Mouse (Mus musculus) ES-CJ7 (cell line): ENCODE measurements around the gene Phc2.
A peak's percentile ranks its signal among the peaks of the same experiment; 100 is the strongest.
"Not testable (repeated sequence)": the region's sequence is repeated elsewhere in the genome, so short reads cannot be mapped to it uniquely, and the experiment has no call there.

Source experiments
- DNase-seq: peaks from one replicate; pipeline ENCODE4 v3.0.0; 2011; ENCODE audit warnings: low read depth, low spot score

Phc2 gene

GRCm38 (mm10) chr4:128645896-128646295, 8.6 kb upstream of the Phc2 start:
- no peak for DNase-seq

- no peak for DNase-seq
These were observed 7.7 kb upstream of the Phc2 start for GRCm38 (mm10) chr4:128646762-128647161.

GRCm38 (mm10) chr4:128648567-128649255, 5.8 kb upstream of the Phc2 start:
- no peak for DNase-seq

GRCm38 (mm10) chr4:128651530-128651929, 3.0 kb upstream of the Phc2 start:
- no peak for DNase-seq

- no peak for DNase-seq
These were observed 1.8 kb upstream of the Phc2 start for GRCm38 (mm10) chr4:128652584-128653298.

- DNase-seq: no peak
These were observed 944 bp downstream of the Phc2 start for GRCm38 (mm10) chr4:128655446-128655845.

- DNase-seq: no peak
These were observed 5.7 kb downstream of the Phc2 start for GRCm38 (mm10) chr4:128660196-128660595.

- DNase-seq: no peak
These were observed 6.6 kb downstream of the Phc2 start for GRCm38 (mm10) chr4:128661063-128661462.

- no peak for DNase-seq
These were observed 9.5 kb downstream of the Phc2 start for GRCm38 (mm10) chr4:128664002-128664401.

- not testable (repeated sequence) for DNase-seq
These were observed 11.9 kb downstream of the Phc2 start for GRCm38 (mm10) chr4:128666362-128666761.

- not testable (repeated sequence) for DNase-seq
These were observed 12.7 kb downstream of the Phc2 start for GRCm38 (mm10) chr4:128667195-128667594.

- no peak for DNase-seq
These were observed 14.7 kb downstream of the Phc2 start for GRCm38 (mm10) chr4:128669229-128669628.

- DNase-seq: no peak
These were observed 16.2 kb downstream of the Phc2 start for GRCm38 (mm10) chr4:128670566-128671191.

- no peak for DNase-seq
These were observed 18.0 kb downstream of the Phc2 start for GRCm38 (mm10) chr4:128672494-128672893.

GRCm38 (mm10) chr4:128678564-128679217, 24.2 kb downstream of the Phc2 start:
- no peak for DNase-seq

- DNase-seq: peak; percentile 26
These were observed 26.6 kb downstream of the Phc2 start for GRCm38 (mm10) chr4:128681126-128681525.

GRCm38 (mm10) chr4:128682281-128682680, 27.8 kb downstream of the Phc2 start:
- DNase-seq: no peak

- no peak for DNase-seq
These were observed 29.2 kb downstream of the Phc2 start for GRCm38 (mm10) chr4:128683706-128684105.

- DNase-seq: no peak
These were observed 29.6 kb downstream of the Phc2 start for GRCm38 (mm10) chr4:128684108-128684507.

GRCm38 (mm10) chr4:128688513-128688913, 34.0 kb downstream of the Phc2 start:
- no peak for DNase-seq

GRCm38 (mm10) chr4:128688976-128689375, 34.5 kb downstream of the Phc2 start:
- no peak for DNase-seq

- no peak for DNase-seq
These were observed 35.3 kb downstream of the Phc2 start for GRCm38 (mm10) chr4:128689739-128690304.
